Mouse (Mus musculus) adrenal gland, adult 8-10 months (tissue): ENCODE results near the gene Tmem132d. TPM values are rescaled to one million over a fixed set of nuclear protein-coding genes. Genes with fewer than 3 reads are reported as not detected.

Experiments
- DNase-seq: peaks from one replicate; pipeline ENCODE4 v3.0.0; 2022
- total RNA-seq, 4 experiments: library from RNA; stranded (reverse); gene quantifications; 2 replicates each; pipeline ENCODE4 v1.2.4; 2022

Gene Tmem132d
- total RNA-seq, 4 experiments from 2014 or later = 0.09 to 0.14 TPM; not detected in 2

DNA sequence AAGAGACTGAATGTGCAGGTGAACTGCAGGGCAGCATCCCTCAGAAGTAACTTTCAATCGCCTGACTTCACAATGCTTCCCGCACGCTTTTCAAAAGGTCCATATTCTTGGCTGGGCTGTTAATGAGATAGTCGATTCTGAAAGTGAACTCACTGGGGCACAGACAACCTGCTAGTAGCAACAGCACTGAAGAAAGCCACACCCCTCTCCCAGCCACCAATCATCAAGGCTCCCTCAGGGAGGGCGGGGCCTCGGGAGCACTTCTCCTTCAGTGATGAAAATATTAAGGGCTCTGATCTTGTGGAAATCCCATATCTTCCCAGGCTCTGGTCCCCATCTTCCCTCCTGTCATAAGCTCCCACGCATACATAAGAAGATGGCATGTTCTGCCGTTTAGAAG is 27.8 kb downstream of the Tmem132d start:
- no peak for DNase-seq

GRCm38 (mm10) chr5:128404223-128404622 is 28.7 kb downstream of the Tmem132d start:
- DNase-seq = no peak

DNA sequence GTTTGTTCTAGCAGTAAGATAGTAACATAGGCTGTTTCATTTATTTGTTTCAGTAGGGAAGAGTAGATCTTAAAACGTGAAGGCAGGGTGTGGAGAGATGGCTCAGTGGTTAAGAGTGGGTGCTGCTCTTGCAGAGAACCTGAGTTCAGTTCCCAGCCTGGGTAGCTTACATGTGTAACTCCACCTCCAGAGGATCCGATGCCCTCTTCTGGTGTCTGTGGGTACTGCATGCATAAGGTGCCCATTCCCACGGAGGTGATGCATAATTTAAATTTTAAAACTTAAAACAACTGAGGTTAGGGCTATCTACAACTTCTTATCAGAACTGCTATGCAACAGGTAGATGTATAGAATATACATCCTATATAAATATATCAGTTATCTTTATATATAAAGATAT is 40.5 kb downstream of the Tmem132d start:
- no peak for DNase-seq

GRCm38 (mm10) chr5:128389665-128390064 is 43.2 kb downstream of the Tmem132d start:
- no peak for DNase-seq

DNA sequence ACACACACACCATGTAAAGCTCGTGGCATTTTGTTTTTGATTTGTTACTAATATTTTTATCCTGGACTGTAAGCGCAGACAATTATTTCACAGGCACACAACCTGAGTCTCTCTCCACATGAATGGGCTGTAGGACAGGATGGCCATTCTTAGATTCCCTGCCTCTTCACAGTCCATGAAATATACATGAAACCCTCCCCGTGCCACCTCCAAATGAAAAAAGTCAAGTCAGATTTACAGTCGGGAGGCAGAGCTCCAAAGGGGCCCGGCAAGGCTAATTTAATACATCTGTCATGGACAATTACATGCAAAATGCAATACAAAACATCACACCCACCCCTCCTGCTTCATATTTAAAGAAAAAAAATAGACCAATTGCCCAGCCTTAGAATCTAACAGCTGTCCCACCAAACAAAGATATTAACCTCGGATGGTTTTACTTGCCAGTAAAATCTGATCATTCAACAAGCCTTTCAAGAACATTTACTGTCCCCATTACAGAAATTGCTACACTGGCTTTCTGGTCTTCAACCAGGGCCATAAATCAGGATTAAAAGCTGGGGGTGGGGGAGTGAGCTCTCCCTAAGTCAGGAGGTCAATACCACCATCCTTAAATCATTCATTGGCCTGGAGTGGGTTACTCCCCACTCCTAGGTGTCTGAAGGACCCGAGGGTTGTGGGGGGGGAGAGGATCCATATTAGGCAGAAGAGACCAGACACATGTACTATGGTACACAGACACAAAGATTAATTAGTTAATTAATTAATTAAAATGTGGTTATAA is 44.3 kb downstream of the Tmem132d start:
- DNase-seq = no peak

DNA sequence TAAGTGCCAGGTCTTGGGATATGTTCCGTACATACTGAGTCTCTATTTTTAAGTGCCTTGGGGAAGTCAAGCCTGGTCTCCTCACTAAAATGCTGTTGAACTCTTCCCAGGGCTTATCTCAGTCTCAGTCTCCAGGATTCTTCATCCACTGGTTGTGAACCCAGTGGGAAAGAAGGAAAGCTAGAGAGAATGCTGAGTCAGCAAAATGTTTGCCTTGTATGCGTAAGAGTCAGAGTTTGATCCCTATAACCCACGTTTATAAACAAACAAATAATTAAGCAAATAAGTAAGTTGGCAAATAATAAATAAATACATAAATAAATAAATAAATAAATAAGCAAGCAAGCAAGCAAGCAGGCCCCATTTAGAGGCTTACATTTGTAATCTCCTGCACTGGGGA is 63.1 kb downstream of the Tmem132d start:
- DNase-seq = no peak

DNA sequence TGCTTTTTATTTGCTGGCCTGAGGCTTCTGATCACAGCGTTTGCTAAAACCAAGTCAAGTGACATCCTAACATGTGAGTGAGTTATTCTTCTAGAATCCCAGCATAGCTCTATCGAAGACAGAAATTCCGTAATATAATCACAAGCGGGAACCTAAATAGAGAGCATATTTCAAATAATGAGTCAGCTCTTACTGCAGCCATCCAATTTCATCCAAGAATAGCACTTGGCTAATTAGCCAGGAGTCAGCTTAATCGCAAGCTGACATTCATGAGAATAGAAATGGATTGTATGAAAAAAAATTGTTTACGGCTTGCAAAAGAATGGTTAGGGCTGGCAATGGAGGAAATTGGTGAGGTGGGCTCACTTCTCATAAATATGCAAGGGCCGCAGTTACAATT is 63.8 kb downstream of the Tmem132d start:
- no peak for DNase-seq

GRCm38 (mm10) chr5:128365261-128365985 is 67.5 kb downstream of the Tmem132d start:
- DNase-seq = no peak

- DNase-seq = no peak
Measured at GRCm38 (mm10) chr5:128360946-128361675, 71.8 kb downstream of the Tmem132d start.

GRCm38 (mm10) chr5:128348835-128349234 is 84.0 kb downstream of the Tmem132d start:
- no peak for DNase-seq

DNA sequence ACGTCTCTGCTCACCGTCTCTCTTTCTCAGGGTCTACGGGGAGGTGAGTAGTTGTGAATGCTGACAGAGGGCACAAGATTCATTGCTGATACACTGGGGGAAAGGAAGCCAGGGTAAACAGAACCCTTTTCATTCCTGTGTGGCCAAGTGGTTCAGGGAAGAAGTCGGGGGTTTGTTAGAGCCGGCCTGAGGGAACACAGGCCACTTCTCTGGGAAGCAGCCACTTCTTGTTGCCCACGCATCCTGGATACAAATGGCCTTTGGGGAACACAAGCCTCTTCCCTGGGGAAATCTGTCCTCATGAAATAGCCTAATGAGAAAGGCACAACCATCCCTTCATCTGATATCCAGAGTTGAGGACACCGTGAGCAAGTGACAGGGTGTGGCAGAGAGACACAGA is 96.0 kb downstream of the Tmem132d start:
- DNase-seq = no peak

GRCm38 (mm10) chr5:128332766-128333165 is 100.1 kb downstream of the Tmem132d start:
- no peak for DNase-seq

GRCm38 (mm10) chr5:128330351-128330750 is 102.5 kb downstream of the Tmem132d start:
- DNase-seq = no peak

DNA sequence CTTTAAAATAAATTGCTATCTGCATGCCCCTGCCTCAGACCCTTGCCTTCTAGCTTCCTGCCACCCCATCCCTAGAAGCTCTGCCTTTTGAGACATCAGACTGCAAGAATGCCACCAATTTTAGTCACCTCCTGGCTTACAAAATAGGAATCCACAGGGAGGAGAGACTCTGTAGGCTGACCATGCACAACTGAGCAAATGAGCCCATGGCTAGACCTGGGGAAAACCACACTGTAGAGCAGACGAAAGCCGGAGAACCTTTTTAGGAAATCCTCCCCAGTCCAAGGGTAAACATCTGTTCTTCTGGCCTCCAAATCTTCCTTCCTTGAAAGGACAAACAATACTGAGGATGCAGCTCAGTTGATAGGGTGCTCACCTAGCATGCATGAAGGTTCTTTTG is 130.5 kb downstream of the Tmem132d start:
- no peak for DNase-seq

DNA sequence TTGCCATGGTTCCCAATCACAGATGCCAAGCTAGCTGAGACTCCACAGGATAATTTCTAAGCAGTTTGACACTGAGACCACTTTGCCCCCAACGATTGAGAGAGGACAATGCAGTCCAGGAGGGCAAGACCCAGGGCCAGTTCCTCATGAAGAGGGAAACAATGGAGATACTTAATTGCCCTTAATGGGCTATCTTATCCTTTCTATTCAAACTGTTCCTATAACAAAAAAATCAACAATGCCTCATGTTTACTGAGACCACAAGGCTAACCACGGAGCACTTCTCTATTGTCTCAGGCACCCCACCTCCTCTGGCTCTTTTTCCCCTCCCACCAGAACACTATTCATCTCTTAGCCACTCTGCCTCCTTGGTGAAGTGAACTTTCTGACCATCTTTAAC is 141.7 kb downstream of the Tmem132d start:
- DNase-seq = no peak

DNA sequence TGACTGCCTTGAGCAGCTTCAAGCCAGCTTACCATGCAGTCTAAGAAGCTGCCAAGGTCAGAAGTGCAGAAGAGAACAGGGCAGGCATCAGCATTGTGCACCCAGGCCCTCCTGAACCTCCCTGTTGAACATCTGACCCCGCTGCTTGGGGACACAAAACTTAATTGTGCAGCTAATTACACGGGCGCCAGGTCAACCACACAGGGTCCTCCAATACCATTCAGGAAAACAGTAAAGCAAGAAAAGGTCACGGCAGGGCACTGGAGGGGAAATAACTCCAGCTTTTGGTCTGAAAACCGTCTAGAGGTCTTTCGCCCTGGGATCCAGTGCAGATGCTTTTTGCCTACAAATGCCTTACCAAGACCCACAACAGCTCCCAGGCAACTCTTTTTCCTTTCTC is 159.6 kb downstream of the Tmem132d start:
- no peak for DNase-seq

GRCm38 (mm10) chr5:128267366-128267765 is 165.5 kb downstream of the Tmem132d start:
- no peak for DNase-seq

DNA sequence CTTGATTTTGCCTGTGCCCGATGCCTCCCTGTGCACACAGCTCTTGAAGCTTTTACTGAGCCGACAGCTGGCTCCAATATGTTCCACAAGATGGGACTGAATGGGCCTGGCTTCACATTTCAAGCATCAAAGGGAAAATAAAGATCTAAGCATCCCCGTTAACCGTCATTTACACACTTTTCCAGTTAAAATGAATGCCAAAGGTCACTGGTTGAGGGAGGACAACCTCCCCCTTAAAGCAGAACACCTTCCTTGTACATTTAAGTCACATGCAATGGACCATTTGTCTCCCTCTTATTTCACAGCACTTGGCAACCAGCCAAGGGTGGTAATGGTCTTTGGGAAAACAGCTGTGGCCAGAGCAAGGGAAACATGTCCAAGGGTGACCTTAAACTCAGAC is 188.7 kb downstream of the Tmem132d start:
- no peak for DNase-seq

DNA sequence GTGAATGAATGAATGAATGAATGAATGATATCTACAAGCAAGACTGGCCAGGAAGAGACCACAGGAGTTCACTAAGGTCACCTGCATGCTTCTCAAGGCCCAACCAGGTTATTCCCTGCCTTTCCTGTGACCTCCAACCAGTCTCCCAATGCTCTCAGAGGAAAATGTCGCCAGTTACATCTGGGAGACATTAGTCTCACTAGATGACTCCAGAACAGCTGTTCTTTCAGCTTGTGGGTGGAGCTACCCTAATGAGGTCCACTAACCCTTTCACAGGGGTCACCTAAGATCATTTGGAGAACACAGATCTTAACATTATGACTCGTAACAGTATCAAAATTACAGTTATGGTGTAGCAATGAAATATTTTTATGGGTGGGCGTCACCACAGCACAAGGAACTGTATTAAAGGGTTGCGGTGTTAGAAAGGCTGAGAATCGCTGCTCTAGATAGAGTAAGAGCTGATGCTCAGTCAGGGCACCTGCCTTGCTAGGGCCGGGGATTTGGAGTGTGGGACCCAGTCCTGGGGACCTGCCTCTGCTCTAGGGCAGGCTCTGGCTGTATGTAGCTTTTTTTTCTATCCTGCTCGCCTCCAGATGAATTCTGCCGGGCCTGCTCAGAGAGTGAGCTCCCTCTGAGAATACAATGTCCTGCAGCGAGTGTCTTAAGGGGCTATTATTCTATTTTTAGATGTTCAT is 196.1 kb downstream of the Tmem132d start:
- DNase-seq = no peak

- no peak for DNase-seq
Measured at GRCm38 (mm10) chr5:128235611-128236010, 197.3 kb downstream of the Tmem132d start.

- DNase-seq = no peak
Measured at GRCm38 (mm10) chr5:128233101-128233500, 199.8 kb downstream of the Tmem132d start.

- DNase-seq = no peak
Measured at GRCm38 (mm10) chr5:128218281-128218680, 214.6 kb downstream of the Tmem132d start.

- DNase-seq = no peak
Measured at GRCm38 (mm10) chr5:128211125-128211524, 221.8 kb downstream of the Tmem132d start.
